Mouse (Mus musculus) MEL (cell line): Measurements from ENCODE around the gene Ppp1r3e. TPM values are rescaled to one million over a fixed set of nuclear protein-coding genes. Genes with fewer than 3 reads are reported as not detected.

Source experiments
- DNase-seq: peaks from one replicate; pipeline ENCODE4 v3.0.0; 2011; ENCODE audit warnings: low read depth, low spot score
- H3K27ac ChIP-seq: 2 replicates; pipeline ENCODE4 v1.5.1; 2012; ENCODE audit warnings: low read depth, mild to moderate bottlenecking, control low read depth, low read length, moderate library complexity; ENCODE audit not compliant: control insufficient read depth
- H3K27me3 ChIP-seq, 2 experiments: fragments of 150-350 bp in 1 of 2; sonication (generic) in 1 of 2; 2 replicates each; pipeline ENCODE4 v1.6.1; 2012; ENCODE audit warnings: low read length in 2 of 2, mild to moderate bottlenecking in 2 of 2, improper control_type of control experiment in 1 of 2, moderate library complexity in 1 of 2; ENCODE audit not compliant: insufficient read depth in 2 of 2, control insufficient read depth in 1 of 2
- H3K36me3 ChIP-seq, 2 experiments: 2 replicates each; pipeline ENCODE4 v1.6.1; 2012 to 2014; ENCODE audit warnings: low read length in 2 of 2, improper control_type of control experiment in 1 of 2, inconsistent platforms in 1 of 2, mild to moderate bottlenecking in 1 of 2; ENCODE audit not compliant: insufficient read depth in 2 of 2, control insufficient read depth in 1 of 2
- H3K4me1 ChIP-seq, 2 experiments: fragments of 150-350 bp in 1 of 2; sonication (generic) in 1 of 2; 2 replicates each; pipeline ENCODE4 v1.6.1; 2012; ENCODE audit warnings: low read length in 2 of 2, improper control_type of control experiment in 1 of 2, mild to moderate bottlenecking in 1 of 2; ENCODE audit not compliant: insufficient read depth in 2 of 2, control insufficient read depth in 1 of 2
- H3K4me3 ChIP-seq, 2 experiments: fragments of 150-350 bp in 1 of 2; sonication (generic) in 1 of 2; 2 replicates each; pipeline ENCODE4 v1.5.1; 2012; ENCODE audit warnings: low read depth in 2 of 2, low read length in 2 of 2, mild to moderate bottlenecking in 2 of 2, moderate library complexity in 2 of 2, control low read depth in 1 of 2, improper control_type of control experiment in 1 of 2; ENCODE audit not compliant: control insufficient read depth in 1 of 2, insufficient read depth in 1 of 2
- H3K79me2 ChIP-seq: 2 replicates; pipeline ENCODE4 v1.6.1; 2012; ENCODE audit warnings: mild to moderate bottlenecking, low read length, moderate library complexity; ENCODE audit not compliant: control insufficient read depth, poor library complexity, insufficient read depth
- H3K9ac ChIP-seq: 2 replicates; pipeline ENCODE4 v1.6.1; 2012; ENCODE audit warnings: low read depth, mild to moderate bottlenecking, control low read depth, low read length, moderate library complexity; ENCODE audit not compliant: control insufficient read depth, poor library complexity, severe bottlenecking
- H3K9me3 ChIP-seq: fragments of 150-350 bp; sonication (generic); replicated peaks from 2 replicates; pipeline ENCODE4 v1.6.1; 2012; ENCODE audit warnings: mild to moderate bottlenecking, low read length, improper control_type of control experiment, moderate library complexity; ENCODE audit not compliant: insufficient read depth
- CHD1 ChIP-seq: IDR thresholded peaks from 2 replicates; pipeline ENCODE4 v1.6.1; 2012; ENCODE audit warnings: low read depth, mild to moderate bottlenecking, inconsistent platforms, low read length, improper control_type of control experiment
- CHD2 ChIP-seq: IDR thresholded peaks from 2 replicates; pipeline ENCODE4 v1.6.1; 2011; ENCODE audit warnings: low read length, improper control_type of control experiment
- ELF1 ChIP-seq: IDR thresholded peaks from 2 replicates; pipeline ENCODE4 v1.6.1; 2014; ENCODE audit warnings: low read depth, mild to moderate bottlenecking, inconsistent platforms, low read length, improper control_type of control experiment, moderate library complexity
- GABPA ChIP-seq: IDR thresholded peaks from 2 replicates; pipeline ENCODE4 v1.6.1; 2012; ENCODE audit warnings: low read depth, mild to moderate bottlenecking, inconsistent platforms, low read length, improper control_type of control experiment, moderate library complexity
- GATA1 ChIP-seq: IDR thresholded peaks from 2 replicates; pipeline ENCODE4 v1.6.1; 2011; ENCODE audit warnings: low read depth, low read length, improper control_type of control experiment
- HCFC1 ChIP-seq: IDR thresholded peaks from 2 replicates; pipeline ENCODE4 v1.6.1; 2012; ENCODE audit warnings: low read depth, mild to moderate bottlenecking, inconsistent platforms, low read length, improper control_type of control experiment, moderate library complexity
- KAT2A ChIP-seq: conservative IDR thresholded peaks from 2 replicates; pipeline ENCODE4 v1.6.1; 2012; ENCODE audit warnings: low read depth, low read length, improper control_type of control experiment, inconsistent platforms
- MAFK ChIP-seq: IDR thresholded peaks from 2 replicates; pipeline ENCODE4 v1.6.1; 2011; ENCODE audit warnings: low read depth, mild to moderate bottlenecking, low read length, improper control_type of control experiment, borderline replicate concordance
- MAX ChIP-seq: IDR thresholded peaks from 2 replicates; pipeline ENCODE4 v1.6.1; 2011; ENCODE audit warnings: low read length, improper control_type of control experiment
- MAZ ChIP-seq: IDR thresholded peaks from 2 replicates; pipeline ENCODE4 v1.6.1; 2012; ENCODE audit warnings: low read depth, mild to moderate bottlenecking, inconsistent platforms, low read length, improper control_type of control experiment
- MEF2A ChIP-seq: IDR thresholded peaks from 2 replicates; pipeline ENCODE4 v1.6.1; 2014; ENCODE audit warnings: low read depth, mild to moderate bottlenecking, inconsistent platforms, low read length, improper control_type of control experiment; ENCODE audit not compliant: poor library complexity, insufficient replicate concordance, severe bottlenecking; ENCODE audit errors: extremely low read depth
- MXI1 ChIP-seq: IDR thresholded peaks from 2 replicates; pipeline ENCODE4 v1.6.1; 2011; ENCODE audit warnings: mild to moderate bottlenecking, low read depth, low read length, improper control_type of control experiment
- MYB ChIP-seq: IDR thresholded peaks from 2 replicates; pipeline ENCODE4 v1.6.1; 2011; ENCODE audit warnings: mild to moderate bottlenecking, low read depth, low read length, improper control_type of control experiment
- MYC ChIP-seq: IDR thresholded peaks from 2 replicates; pipeline ENCODE4 v1.6.1; 2011; ENCODE audit warnings: low read depth, mild to moderate bottlenecking, low read length, improper control_type of control experiment, moderate library complexity
- NELFE ChIP-seq: IDR thresholded peaks from 2 replicates; pipeline ENCODE4 v1.6.1; 2011; ENCODE audit warnings: low read depth, low read length, improper control_type of control experiment
- NRF1 ChIP-seq: IDR thresholded peaks from 2 replicates; pipeline ENCODE4 v1.6.1; 2014; ENCODE audit warnings: low read depth, mild to moderate bottlenecking, inconsistent platforms, low read length, improper control_type of control experiment, moderate library complexity; ENCODE audit not compliant: poor library complexity, insufficient read depth, severe bottlenecking
- POLR2A ChIP-seq, 2 experiments: IDR thresholded peaks; 2 replicates each; pipeline ENCODE4 v1.6.1; 2011 to 2012; ENCODE audit warnings: low read length in 2 of 2, mild to moderate bottlenecking in 2 of 2, control low read depth in 1 of 2, improper control_type of control experiment in 1 of 2, low read depth in 1 of 2, moderate library complexity in 1 of 2; ENCODE audit not compliant: control insufficient read depth in 1 of 2, insufficient read depth in 1 of 2, poor library complexity in 1 of 2
- POLR2AphosphoS2 ChIP-seq: IDR thresholded peaks from 2 replicates; pipeline ENCODE4 v1.6.1; 2011; ENCODE audit warnings: low read length, improper control_type of control experiment
- RAD21 ChIP-seq: IDR thresholded peaks from 2 replicates; pipeline ENCODE4 v1.6.1; 2011; ENCODE audit warnings: mild to moderate bottlenecking, low read depth, low read length, improper control_type of control experiment
- SIN3A ChIP-seq: IDR thresholded peaks from 2 replicates; pipeline ENCODE4 v1.6.1; 2012; ENCODE audit warnings: low read length, improper control_type of control experiment, inconsistent platforms
- SMC3 ChIP-seq: IDR thresholded peaks from 2 replicates; pipeline ENCODE4 v1.6.1; 2011; ENCODE audit warnings: low read depth, low read length, improper control_type of control experiment
- TBP ChIP-seq: IDR thresholded peaks from 2 replicates; pipeline ENCODE4 v1.8.0; 2011; ENCODE audit warnings: low read depth, low read length, improper control_type of control experiment
- TCF12 ChIP-seq: IDR thresholded peaks from 2 replicates; pipeline ENCODE4 v1.6.1; 2014; ENCODE audit warnings: low read depth, mild to moderate bottlenecking, inconsistent platforms, low read length, improper control_type of control experiment, moderate library complexity
- UBTF ChIP-seq: IDR thresholded peaks from 2 replicates; pipeline ENCODE4 v1.6.1; 2012; ENCODE audit warnings: low read depth, mild to moderate bottlenecking, inconsistent platforms, low read length, improper control_type of control experiment, moderate library complexity, borderline replicate concordance; ENCODE audit not compliant: insufficient read depth
- USF1 ChIP-seq: IDR thresholded peaks from 2 replicates; pipeline ENCODE4 v1.6.1; 2014; ENCODE audit warnings: low read depth, mild to moderate bottlenecking, inconsistent platforms, low read length, improper control_type of control experiment, moderate library complexity
- USF2 ChIP-seq, 2 experiments: IDR thresholded peaks; 2 replicates each; pipeline ENCODE4 v1.6.1; 2011 to 2012; ENCODE audit warnings: improper control_type of control experiment in 2 of 2, low read length in 2 of 2, borderline replicate concordance in 1 of 2, inconsistent platforms in 1 of 2, low read depth in 1 of 2, mild to moderate bottlenecking in 1 of 2; ENCODE audit not compliant: insufficient read depth in 1 of 2
- ZC3H11A ChIP-seq: IDR thresholded peaks from 2 replicates; pipeline ENCODE4 v1.6.1; 2012; ENCODE audit warnings: low read depth, mild to moderate bottlenecking, inconsistent platforms, low read length, improper control_type of control experiment
- ZKSCAN1 ChIP-seq: IDR thresholded peaks from 2 replicates; pipeline ENCODE4 v1.6.1; 2012; ENCODE audit warnings: low read depth, mild to moderate bottlenecking, inconsistent platforms, low read length, improper control_type of control experiment, moderate library complexity
- ZMIZ1 ChIP-seq: IDR thresholded peaks from 2 replicates; pipeline ENCODE4 v1.6.1; 2012; ENCODE audit warnings: low read depth, mild to moderate bottlenecking, inconsistent platforms, low read length, improper control_type of control experiment, moderate library complexity
- polyA plus RNA-seq, 2 experiments: library from polyadenylated mRNA; stranded (reverse) in 1 of 2; unstranded in 1 of 2; fragments of >175 nt in 1 of 2; fragments of >200 nt in 1 of 2; gene quantifications; 2 replicates each; pipeline versions ENCODE4 v1.2.1 to v1.2.4; 2012; ENCODE audit warnings: low replicate concordance in 2 of 2, low read depth in 1 of 2; ENCODE audit not compliant: insufficient read length in 2 of 2, insufficient read depth in 1 of 2, missing spikeins in 1 of 2
- total RNA-seq: library from RNA; depleted of rRNA; stranded (reverse); fragments of 300-350 nt; gene quantifications from 2 replicates; pipeline ENCODE4 v1.2.3, GENCODE M21; 2012

Ppp1r3e gene
- total and polyA plus RNA-seq, 3 experiments: 0.73 to 1.2 TPM; not detected in 1

DNA sequence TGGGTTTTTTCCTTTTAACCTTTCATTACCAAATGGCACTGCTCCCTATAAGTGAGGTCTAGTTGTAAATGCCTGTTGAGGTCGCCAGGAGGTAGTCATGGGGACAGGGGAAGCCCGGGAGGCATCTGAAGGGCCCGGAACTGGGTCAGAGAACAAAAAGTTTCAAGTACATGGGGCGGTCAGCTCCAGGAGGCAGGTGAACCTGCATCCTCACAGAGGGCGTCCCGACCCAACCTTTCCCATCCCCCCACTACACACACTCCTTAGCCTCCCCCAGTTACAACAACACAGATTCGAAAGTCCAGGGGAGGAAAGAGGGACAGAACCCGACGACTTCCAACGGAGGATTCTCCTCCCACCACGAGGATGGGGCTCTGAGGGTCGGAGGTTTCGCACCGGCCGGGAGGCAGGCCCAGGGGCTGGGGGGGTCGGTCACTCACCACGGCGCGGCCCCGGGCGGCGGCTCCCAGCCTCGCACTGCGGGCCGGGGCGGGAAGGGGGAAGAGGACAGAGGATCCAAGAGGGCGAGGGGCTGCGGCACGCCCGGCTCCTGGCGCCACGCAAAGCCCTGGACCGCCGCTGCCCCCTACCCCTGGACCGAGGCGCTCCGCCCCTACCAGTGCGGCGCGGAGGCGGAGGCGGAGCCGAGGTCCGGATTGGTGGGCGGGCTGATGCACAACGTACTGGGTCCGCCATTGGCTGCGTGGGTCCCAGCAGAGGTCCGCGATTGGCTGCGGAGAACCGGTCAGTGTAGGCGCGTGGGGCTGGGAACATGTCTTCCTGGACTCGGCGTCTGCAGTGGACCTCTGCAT is 13.6 kb downstream of the Ppp1r3e start:
- H3K27ac ChIP-seq: peak overlapping the region; percentile 48
- TF ChIP-seq HCFC1: 0 out of 2 replicates have a peak, but pooled peaks have one; percentile 12
- TF ChIP-seq MAZ: no peak
- no peak for TF ChIP-seq TCF12
- TF ChIP-seq ZKSCAN1: no peak
- peak; percentile 55; the same call in 1 of the 2 replicates for TF ChIP-seq NELFE
- TF ChIP-seq NRF1: 0 out of 2 replicates have a peak, but pooled peaks have one; percentile 19
- TF ChIP-seq POLR2AphosphoS2: no peak; the same call in 1 of the 2 replicates
- 0 out of 2 replicates have a peak, but pooled peaks have one; percentile 33 for TF ChIP-seq USF1
- no peak for TF ChIP-seq ZMIZ1
- peak; percentile 78 to 80 for TF ChIP-seq POLR2A (IDR thresholded peaks at IDR 0.05; ENCODE audit: control insufficient read depth in 1 of 2, insufficient read depth in 1 of 2, low read depth in 1 of 2, low read length in 2 of 2, poor library complexity in 1 of 2)
- no peak for TF ChIP-seq KAT2A
- peak; percentile 94 for DNase-seq

DNA sequence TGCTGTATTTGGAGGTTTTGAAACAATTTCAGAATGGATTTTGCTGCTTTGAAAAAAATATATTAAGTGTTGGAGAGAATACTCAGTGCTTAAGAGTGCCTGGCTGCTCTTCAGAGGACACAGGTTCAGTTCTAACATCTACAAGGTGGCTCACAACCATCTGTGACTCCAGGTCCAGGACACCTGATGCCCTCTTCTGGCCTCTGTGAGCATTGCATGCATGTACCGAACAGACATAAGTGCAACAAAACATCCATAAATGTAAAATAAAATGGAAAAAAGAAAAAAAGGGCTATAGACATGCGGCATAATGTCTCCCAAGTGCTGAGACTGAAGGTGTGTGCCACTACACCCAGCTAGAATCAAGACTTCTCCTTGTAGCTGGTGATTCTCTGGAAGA is 16.8 kb downstream of the Ppp1r3e start:
- Histone ChIP-seq H3K9me3 (no peaks in the 10 kb centered on the region), H3K79me2 (no peaks in the 10 kb centered on the region; the same call in 1 of the 2 replicates), H3K4me1 (peaks cover 6 to 22% of the 10 kb centered on the region in 2 experiments; a peak in 3 of 4 replicates), H3K4me3 (no peak overlapping the region), H3K27me3 (no peaks in the 10 kb centered on the region), H3K36me3 (peaks cover 0 to 15% of the 10 kb centered on the region in 2 experiments; a peak in 2 of 4 replicates), H3K27ac (no peak overlapping the region), H3K9ac (no peak overlapping the region)
- DNase-seq: peak; percentile 76
- TF ChIP-seq TCF12 (no peak), MAX (no peak), MXI1 (no peak), ELF1 (no peak), MAZ (no peak), RAD21 (peak; percentile 48), MEF2A (no peak), USF1 (no peak), SIN3A (no peak), SMC3 (peak; percentile 64), USF2 (IDR thresholded peaks at IDR 0.05; ENCODE audit: borderline replicate concordance in 1 of 2, insufficient read depth in 1 of 2, low read depth in 1 of 2, low read length in 2 of 2) (no peak), MYB (no peak), UBTF (no peak), GATA1 (no peak), GABPA (no peak), TBP (no peak), CHD1 (no peak), MYC (no peak), ZKSCAN1 (no peak), ZC3H11A (0 out of 2 replicates have a peak, but pooled peaks have one; percentile 31), CHD2 (no peak), NRF1 (no peak), MAFK (no peak)

More for the DNA sequence above, 13.6 kb downstream of the Ppp1r3e start:
- Histone ChIP-seq H3K4me1 (peaks cover 19 to 27% of the 10 kb centered on the region in 2 experiments), H3K79me2 (no peaks in the 10 kb centered on the region; the same call in 1 of the 2 replicates), H3K27me3 (no peaks in the 10 kb centered on the region), H3K36me3 (peaks cover 0 to 21% of the 10 kb centered on the region in 2 experiments; a peak in 2 of 4 replicates), H3K9ac (peak overlapping the region; percentile 77), H3K4me3 (peak overlapping the region; percentile 77 to 96), H3K9me3 (no peaks in the 10 kb centered on the region)
